Mouse (Mus musculus): ENCODE data around the gene Pcdh7. TPM values are rescaled to one million over a fixed set of nuclear protein-coding genes. Genes with fewer than 3 reads are reported as not detected.

Gene Pcdh7
- polyA plus RNA-seq, 1 experiment from 2014 or later: 6.5 TPM

DNA sequence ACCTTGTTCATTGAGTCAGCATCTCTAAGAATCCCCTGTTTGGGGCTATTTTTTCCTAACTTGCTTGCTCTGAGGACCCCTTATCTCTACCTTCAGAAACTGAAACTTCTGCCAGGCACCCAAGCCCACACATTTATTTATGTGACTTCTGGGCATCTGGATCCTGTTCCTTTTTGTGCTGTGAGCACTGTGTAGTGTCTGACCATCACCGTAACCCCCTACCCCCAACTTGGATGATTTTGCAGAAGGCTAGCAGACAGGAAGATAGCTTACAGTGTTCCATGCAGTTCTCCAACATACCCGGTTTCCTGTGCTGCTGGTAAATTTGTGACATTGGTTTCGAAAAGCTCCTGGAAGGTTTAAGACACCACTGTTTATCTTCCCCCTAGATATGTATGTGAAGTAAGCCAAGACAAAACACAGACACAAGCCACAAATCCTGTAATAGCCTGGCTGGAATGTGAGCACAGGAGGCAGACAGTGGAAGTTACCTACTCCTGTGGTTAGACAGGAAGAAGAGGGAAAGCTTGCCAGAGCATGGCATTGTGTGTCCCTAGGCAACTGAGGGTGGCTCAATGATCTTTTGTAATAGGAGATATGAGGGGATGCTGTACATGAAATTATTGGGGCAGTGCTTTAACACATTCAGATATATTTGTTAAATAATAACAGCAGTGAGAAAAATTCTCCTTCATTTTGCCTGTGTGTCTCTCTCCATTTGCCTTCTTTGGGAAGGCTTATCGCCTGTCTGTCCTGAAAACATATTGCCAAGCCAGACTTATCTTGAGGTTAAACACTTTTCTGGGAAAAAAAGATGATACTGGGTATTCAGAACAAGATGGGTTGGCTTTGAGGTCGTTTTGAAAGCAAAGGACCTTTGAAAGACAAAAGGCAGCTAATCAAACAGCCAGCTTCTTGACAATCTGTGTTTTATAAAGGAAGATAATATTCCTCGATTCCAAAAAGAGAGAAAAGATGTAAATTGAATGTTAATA is 42.6 kb downstream of the Pcdh7 start:
- WGBS: 69% methylated on average over 6 of the region's 6 CpGs
- ATAC-seq (ENCODE audit: low FRiP score, low TSS enrichment): no peak
- no peak overlapping the region for H3K27ac ChIP-seq (ENCODE audit: low read depth, low read length)

DNA sequence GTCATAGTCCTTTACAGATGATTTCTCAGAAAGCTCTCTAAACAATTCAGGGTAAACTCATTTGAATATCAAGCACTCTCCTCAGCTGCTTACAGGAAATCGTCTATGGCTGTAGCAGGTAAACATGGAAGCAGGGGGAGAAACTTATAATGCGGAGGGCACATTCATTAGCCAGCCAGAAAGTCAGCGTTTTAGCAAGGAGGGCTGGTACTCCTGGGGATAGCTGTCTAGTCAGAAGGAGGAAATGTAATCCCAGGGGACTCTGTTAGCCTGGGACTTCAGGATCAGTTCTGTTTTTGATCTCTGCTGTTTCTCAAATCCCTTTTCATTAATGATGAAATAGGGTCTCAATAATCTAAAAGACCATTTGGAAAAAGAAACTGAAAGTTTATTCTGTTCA is 47.6 kb downstream of the Pcdh7 start:
- Histone ChIP-seq H3K9me3 (ENCODE audit: control insufficient read depth, low read length) (no peaks in the 10 kb centered on the region), H3K27me3 (ENCODE audit: control insufficient read depth, insufficient read depth, low read length) (no peaks in the 10 kb centered on the region), H3K4me3 (ENCODE audit: low read length) (no peak overlapping the region), H3K36me3 (ENCODE audit: control insufficient read depth, insufficient read depth, low read length) (no peaks in the 10 kb centered on the region), H3K9ac (ENCODE audit: low read depth, low read length) (no peak overlapping the region), H3K4me1 (ENCODE audit: control insufficient read depth, insufficient read depth, low read length) (0 out of 2 replicates have a peak, but pooled peaks cover 5% of the 10 kb centered on the region), H3K4me2 (replicated peaks; ENCODE audit: low read depth, low read length) (no peak overlapping the region), H3K27ac (ENCODE audit: low read depth, low read length) (no peak overlapping the region)
- WGBS: 33% methylated on average over 3 of the region's 3 CpGs
- ATAC-seq (ENCODE audit: low FRiP score, low TSS enrichment): no peak

More for the DNA sequence above, 42.6 kb downstream of the Pcdh7 start:
- no peaks in the 10 kb centered on the region for H3K9me3 ChIP-seq (ENCODE audit: control insufficient read depth, low read length)
- H3K27me3 ChIP-seq (ENCODE audit: control insufficient read depth, insufficient read depth, low read length): no peaks in the 10 kb centered on the region
- no peak overlapping the region for H3K4me3 ChIP-seq (ENCODE audit: low read length)
- no peak overlapping the region for H3K4me2 ChIP-seq (replicated peaks; ENCODE audit: low read depth, low read length)
- H3K4me1 ChIP-seq (ENCODE audit: control insufficient read depth, insufficient read depth, low read length): peaks cover 5% of the 10 kb centered on the region; the same call in 1 of the 2 replicates
- no peaks in the 10 kb centered on the region for H3K36me3 ChIP-seq (ENCODE audit: control insufficient read depth, insufficient read depth, low read length)
- H3K9ac ChIP-seq (ENCODE audit: low read depth, low read length): no peak overlapping the region

DNA sequence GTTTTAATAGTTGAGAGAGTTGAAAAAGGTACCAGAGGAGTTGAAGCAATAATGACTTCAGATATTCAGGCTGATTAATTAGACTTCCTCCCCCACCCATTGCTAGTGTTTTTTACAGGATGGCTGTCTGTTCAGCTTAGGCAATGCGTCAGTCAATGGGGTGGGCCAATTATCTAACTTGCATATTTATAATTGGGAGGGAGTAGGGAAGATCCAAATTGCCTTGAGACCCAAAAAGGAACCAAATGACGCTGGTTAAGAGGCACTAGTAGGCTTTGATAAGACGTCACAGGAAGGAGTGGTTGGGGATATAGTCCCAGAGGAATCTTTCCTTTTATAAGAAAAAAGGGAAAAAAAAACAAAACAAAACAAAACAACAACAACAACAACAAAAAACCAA is 49.6 kb downstream of the Pcdh7 start:
- no peaks in the 10 kb centered on the region for H3K9me3 ChIP-seq (ENCODE audit: control insufficient read depth, low read length)
- no peak for ATAC-seq (ENCODE audit: low FRiP score, low TSS enrichment)
- no peak overlapping the region for H3K9ac ChIP-seq (ENCODE audit: low read depth, low read length)
- 59% methylated on average over 3 of the region's 3 CpGs for WGBS
- no peaks in the 10 kb centered on the region for H3K36me3 ChIP-seq (ENCODE audit: control insufficient read depth, insufficient read depth, low read length)
- H3K4me2 ChIP-seq (replicated peaks; ENCODE audit: low read depth, low read length): no peak overlapping the region
- no peak overlapping the region for H3K27ac ChIP-seq (ENCODE audit: low read depth, low read length)
- H3K27me3 ChIP-seq (ENCODE audit: control insufficient read depth, insufficient read depth, low read length): no peaks in the 10 kb centered on the region
- no peak overlapping the region for H3K4me3 ChIP-seq (ENCODE audit: low read length)
- 0 out of 2 replicates have a peak, but pooled peaks cover 9% of the 10 kb centered on the region for H3K4me1 ChIP-seq (ENCODE audit: control insufficient read depth, insufficient read depth, low read length)

DNA sequence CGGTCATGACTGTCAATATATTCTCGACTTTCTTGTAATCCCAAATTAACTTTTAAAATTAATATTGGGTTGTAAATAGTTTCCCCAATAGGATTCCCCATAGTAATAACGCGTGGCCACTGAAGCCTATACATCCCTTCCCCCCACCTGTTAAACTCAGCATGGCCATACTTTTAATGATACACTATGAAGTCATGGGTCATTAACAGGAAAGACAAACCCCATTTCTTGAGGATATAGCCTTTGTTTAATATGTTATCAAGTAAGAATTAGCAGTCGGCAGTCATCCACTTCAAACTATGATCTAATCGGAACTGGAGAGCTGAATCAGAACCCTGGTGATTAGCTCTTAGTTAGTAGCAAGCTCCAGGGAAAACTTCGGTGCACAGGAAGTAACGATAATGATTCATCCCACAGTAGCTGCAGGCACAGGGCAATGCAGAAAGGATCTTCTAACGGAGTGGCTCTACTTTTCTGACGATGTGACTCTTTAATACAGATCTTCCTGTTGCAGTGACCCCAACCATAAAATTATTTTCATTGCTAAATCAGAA is 50.8 kb downstream of the Pcdh7 start:
- H3K27ac ChIP-seq (ENCODE audit: low read depth, low read length): no peak overlapping the region
- 58% methylated on average over 10 of the region's 10 CpGs for WGBS
- H3K9ac ChIP-seq (ENCODE audit: low read depth, low read length): no peak overlapping the region
- no peak overlapping the region for H3K4me3 ChIP-seq (ENCODE audit: low read length)
- no peaks in the 10 kb centered on the region for H3K9me3 ChIP-seq (ENCODE audit: control insufficient read depth, low read length)
- H3K27me3 ChIP-seq (ENCODE audit: control insufficient read depth, insufficient read depth, low read length): no peaks in the 10 kb centered on the region
- no peaks in the 10 kb centered on the region for H3K36me3 ChIP-seq (ENCODE audit: control insufficient read depth, insufficient read depth, low read length)
- no peak overlapping the region for H3K4me2 ChIP-seq (replicated peaks; ENCODE audit: low read depth, low read length)
- ATAC-seq (ENCODE audit: low FRiP score, low TSS enrichment): peak; percentile 73
- H3K4me1 ChIP-seq (ENCODE audit: control insufficient read depth, insufficient read depth, low read length): 0 out of 2 replicates have a peak, but pooled peaks cover 9% of the 10 kb centered on the region

DNA sequence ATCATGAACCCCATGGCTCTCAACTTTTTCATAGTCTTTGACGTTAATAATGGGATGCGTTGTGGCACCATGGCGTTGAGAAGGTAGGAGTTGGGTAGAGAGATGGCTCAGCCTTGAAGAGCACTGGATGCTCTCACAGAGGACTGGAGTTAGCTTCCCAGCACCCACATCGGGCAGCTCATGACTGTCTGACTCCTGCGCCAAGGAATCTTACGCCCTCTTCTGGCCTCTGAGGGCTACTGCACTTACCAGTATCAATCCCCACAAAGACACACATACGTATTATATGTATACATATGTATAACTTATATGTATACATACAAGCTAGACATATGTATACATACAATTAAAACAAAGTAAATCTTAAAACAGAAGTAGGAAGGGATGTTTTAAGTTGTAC is 51.9 kb downstream of the Pcdh7 start:
- Histone ChIP-seq H3K4me2 (replicated peaks; ENCODE audit: low read depth, low read length) (no peak overlapping the region), H3K27ac (ENCODE audit: low read depth, low read length) (no peak overlapping the region), H3K27me3 (ENCODE audit: control insufficient read depth, insufficient read depth, low read length) (no peaks in the 10 kb centered on the region), H3K9me3 (ENCODE audit: control insufficient read depth, low read length) (no peaks in the 10 kb centered on the region), H3K36me3 (ENCODE audit: control insufficient read depth, insufficient read depth, low read length) (no peaks in the 10 kb centered on the region), H3K4me1 (ENCODE audit: control insufficient read depth, insufficient read depth, low read length) (0 out of 2 replicates have a peak, but pooled peaks cover 9% of the 10 kb centered on the region), H3K9ac (ENCODE audit: low read depth, low read length) (no peak overlapping the region), H3K4me3 (ENCODE audit: low read length) (no peak overlapping the region)
- no peak for ATAC-seq (ENCODE audit: low FRiP score, low TSS enrichment)
- 96% methylated on average over 7 of the region's 7 CpGs for WGBS

DNA sequence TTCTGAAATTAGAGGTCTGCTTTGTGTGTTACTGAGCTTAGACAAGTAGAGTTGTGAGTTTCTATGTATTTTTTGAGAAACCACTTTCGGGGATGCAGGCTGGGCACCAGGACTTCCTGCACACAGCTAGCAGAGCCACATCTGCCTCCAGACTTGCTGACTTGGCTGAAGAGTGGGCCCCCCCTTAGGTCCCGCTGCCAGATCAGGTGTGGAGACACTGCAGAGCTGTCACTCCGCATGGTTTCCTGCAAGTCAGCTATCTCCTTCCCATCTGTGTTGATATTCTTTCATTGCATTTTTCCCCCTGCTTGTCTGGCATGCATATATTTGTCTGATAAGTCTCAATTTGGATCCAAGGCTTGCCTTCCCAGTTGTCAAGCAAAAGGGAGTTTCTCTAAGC is 52.6 kb downstream of the Pcdh7 start:
- no peak overlapping the region for H3K9ac ChIP-seq (ENCODE audit: low read depth, low read length)
- no peak for ATAC-seq (ENCODE audit: low FRiP score, low TSS enrichment)
- no peak overlapping the region for H3K4me2 ChIP-seq (replicated peaks; ENCODE audit: low read depth, low read length)
- H3K27me3 ChIP-seq (ENCODE audit: control insufficient read depth, insufficient read depth, low read length): no peaks in the 10 kb centered on the region
- WGBS: 70% methylated on average over 3 of the region's 3 CpGs
- H3K36me3 ChIP-seq (ENCODE audit: control insufficient read depth, insufficient read depth, low read length): no peaks in the 10 kb centered on the region
- no peak overlapping the region for H3K27ac ChIP-seq (ENCODE audit: low read depth, low read length)
- no peak overlapping the region for H3K4me3 ChIP-seq (ENCODE audit: low read length)
- H3K9me3 ChIP-seq (ENCODE audit: control insufficient read depth, low read length): no peaks in the 10 kb centered on the region
- H3K4me1 ChIP-seq (ENCODE audit: control insufficient read depth, insufficient read depth, low read length): 0 out of 2 replicates have a peak, but pooled peaks cover 9% of the 10 kb centered on the region

DNA sequence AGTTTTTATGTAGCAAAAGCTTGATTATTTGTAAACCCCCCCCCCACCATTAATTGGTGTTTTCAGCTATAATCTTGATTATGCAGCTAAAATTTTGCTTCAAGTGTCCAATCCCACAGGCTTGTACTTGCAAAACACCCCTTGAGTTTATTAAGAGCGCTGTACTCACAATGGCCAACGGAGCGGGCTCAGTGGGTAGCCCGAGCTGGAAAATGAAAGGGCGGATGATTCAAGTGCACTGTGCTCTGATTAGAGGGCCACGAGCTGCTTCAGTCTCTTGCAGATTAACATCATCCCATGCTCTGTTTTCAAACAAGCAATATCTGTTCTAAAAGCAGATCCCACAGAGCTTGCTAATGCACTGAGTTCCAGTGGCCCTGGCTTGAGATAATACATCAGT is 53.4 kb downstream of the Pcdh7 start:
- H3K27me3 ChIP-seq (ENCODE audit: control insufficient read depth, insufficient read depth, low read length): no peaks in the 10 kb centered on the region
- H3K36me3 ChIP-seq (ENCODE audit: control insufficient read depth, insufficient read depth, low read length): no peaks in the 10 kb centered on the region
- WGBS: 81% methylated on average over 6 of the region's 6 CpGs
- no peak overlapping the region for H3K4me2 ChIP-seq (replicated peaks; ENCODE audit: low read depth, low read length)
- no peak overlapping the region for H3K4me3 ChIP-seq (ENCODE audit: low read length)
- no peak for ATAC-seq (ENCODE audit: low FRiP score, low TSS enrichment)
- H3K4me1 ChIP-seq (ENCODE audit: control insufficient read depth, insufficient read depth, low read length): 0 out of 2 replicates have a peak, but pooled peaks cover 9% of the 10 kb centered on the region
- no peak overlapping the region for H3K9ac ChIP-seq (ENCODE audit: low read depth, low read length)
- H3K27ac ChIP-seq (ENCODE audit: low read depth, low read length): no peak overlapping the region
- H3K9me3 ChIP-seq (ENCODE audit: control insufficient read depth, low read length): no peaks in the 10 kb centered on the region

DNA sequence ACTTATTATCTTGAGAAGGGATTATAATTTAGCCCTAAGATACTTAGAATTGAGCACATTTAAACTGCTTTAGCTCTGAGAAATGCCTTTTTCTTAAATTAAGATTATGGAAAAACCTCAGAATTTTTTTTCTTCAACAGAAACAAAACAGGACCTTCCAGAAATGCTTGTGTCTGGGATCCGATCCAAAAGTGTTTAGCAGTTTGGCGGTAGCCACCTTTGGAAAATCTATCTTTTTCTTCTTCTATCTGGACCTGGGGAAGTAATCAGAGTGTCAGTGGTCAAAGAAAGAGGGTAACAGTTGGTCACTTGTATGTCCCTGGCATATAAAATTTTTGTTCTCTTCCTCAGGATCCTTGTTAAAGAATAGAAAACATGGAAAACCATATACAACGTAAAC is 54.9 kb downstream of the Pcdh7 start:
- no peak overlapping the region for H3K4me3 ChIP-seq (ENCODE audit: low read length)
- H3K9ac ChIP-seq (ENCODE audit: low read depth, low read length): no peak overlapping the region
- no peak for ATAC-seq (ENCODE audit: low FRiP score, low TSS enrichment)

DNA sequence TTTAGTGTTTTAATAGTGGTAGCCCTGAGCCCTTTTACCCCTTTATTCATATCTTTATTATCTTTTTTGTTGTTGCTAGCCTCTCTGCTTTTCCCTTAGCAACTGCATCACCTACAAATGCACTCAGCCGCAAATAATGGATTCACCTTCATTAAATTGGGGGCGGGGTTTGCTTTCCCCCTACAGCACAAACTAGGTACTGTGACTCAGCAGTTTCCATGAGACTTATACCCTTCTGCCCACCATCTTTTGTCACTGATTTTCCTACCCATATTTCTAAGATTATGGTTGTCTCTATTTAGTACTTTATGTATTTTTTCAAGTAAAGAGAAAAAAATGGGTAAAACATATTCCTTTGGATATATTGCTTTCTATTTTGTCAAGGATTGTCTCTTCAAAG is 56.7 kb downstream of the Pcdh7 start:
- WGBS: 79% methylated on average over 2 of the region's 2 CpGs
- H3K9me3 ChIP-seq (ENCODE audit: control insufficient read depth, low read length): no peaks in the 10 kb centered on the region

More for the DNA sequence above, 54.9 kb downstream of the Pcdh7 start:
- Histone ChIP-seq H3K27me3 (ENCODE audit: control insufficient read depth, insufficient read depth, low read length) (no peaks in the 10 kb centered on the region), H3K4me1 (ENCODE audit: control insufficient read depth, insufficient read depth, low read length) (0 out of 2 replicates have a peak, but pooled peaks cover 9% of the 10 kb centered on the region), H3K4me2 (replicated peaks; ENCODE audit: low read depth, low read length) (no peak overlapping the region), H3K36me3 (ENCODE audit: control insufficient read depth, insufficient read depth, low read length) (no peaks in the 10 kb centered on the region), H3K27ac (ENCODE audit: low read depth, low read length) (no peak overlapping the region), H3K9me3 (ENCODE audit: control insufficient read depth, low read length) (no peaks in the 10 kb centered on the region)
- 79% methylated on average over 3 of the region's 3 CpGs for WGBS

More for the DNA sequence above, 56.7 kb downstream of the Pcdh7 start:
- ATAC-seq (ENCODE audit: low FRiP score, low TSS enrichment): no peak
- 0 out of 2 replicates have a peak, but pooled peaks cover 4% of the 10 kb centered on the region for H3K4me1 ChIP-seq (ENCODE audit: control insufficient read depth, insufficient read depth, low read length)
- no peak overlapping the region for H3K9ac ChIP-seq (ENCODE audit: low read depth, low read length)
- no peaks in the 10 kb centered on the region for H3K27me3 ChIP-seq (ENCODE audit: control insufficient read depth, insufficient read depth, low read length)
- H3K4me3 ChIP-seq (ENCODE audit: low read length): no peak overlapping the region
- no peak overlapping the region for H3K4me2 ChIP-seq (replicated peaks; ENCODE audit: low read depth, low read length)
- H3K27ac ChIP-seq (ENCODE audit: low read depth, low read length): no peak overlapping the region
- H3K36me3 ChIP-seq (ENCODE audit: control insufficient read depth, insufficient read depth, low read length): no peaks in the 10 kb centered on the region

Data from kidney, embryonic 14.5 days (tissue).